Mouse (Mus musculus): Measurements from ENCODE around the gene Tmem260. TPM values are rescaled to one million over a fixed set of nuclear protein-coding genes. Genes with fewer than 3 reads are reported as not detected.

Tmem260 gene
- polyA plus RNA-seq, 1 experiment: 4.5 TPM

- Histone ChIP-seq H3K27ac (ENCODE audit: control insufficient read depth, insufficient read depth, low read depth, low read length, poor library complexity) (no peak overlapping the region), H3K4me1 (ENCODE audit: control insufficient read depth, insufficient read depth, low read length) (no peaks in the 10 kb centered on the region), H3K4me3 (replicated peaks; ENCODE audit: control insufficient read depth, low read depth, low read length) (no peak overlapping the region)
- WGBS: 75% methylated on average over 3 of the region's 3 CpGs
- TF ChIP-seq POLR2A (IDR thresholded peaks at IDR 0.05; ENCODE audit: borderline replicate concordance, control insufficient read depth, low read depth, low read length) (no peak), CTCF (IDR thresholded peaks at IDR 0.05; ENCODE audit: control insufficient read depth, insufficient read depth, low read length) (no peak)
Observed at GRCm38 (mm10) chr14:48546009-48546408, 100.1 kb downstream of the Tmem260 start.

DNA sequence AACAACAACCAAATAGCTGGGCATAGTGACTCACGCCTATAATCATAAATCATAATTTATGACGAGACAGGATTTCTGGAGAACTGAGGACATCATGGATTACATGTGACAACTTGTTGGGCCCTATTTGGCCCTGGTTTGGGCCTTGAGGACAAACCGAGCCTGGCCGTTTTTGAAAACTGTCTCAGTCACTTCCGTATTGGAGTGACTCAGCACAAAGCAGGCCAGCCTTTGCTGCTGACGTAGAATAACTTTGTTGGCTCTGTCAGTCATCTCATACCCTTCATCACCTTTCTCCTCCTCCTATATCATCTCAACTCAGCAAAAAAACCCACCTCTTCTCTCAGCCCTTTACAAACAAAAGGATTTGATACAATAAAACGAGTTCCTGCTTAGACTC, 103.8 kb downstream of the Tmem260 start:
- Histone ChIP-seq H3K4me1 (ENCODE audit: control insufficient read depth, insufficient read depth, low read length) (no peaks in the 10 kb centered on the region), H3K27ac (ENCODE audit: control insufficient read depth, insufficient read depth, low read depth, low read length, poor library complexity) (no peak overlapping the region), H3K4me3 (replicated peaks; ENCODE audit: control insufficient read depth, low read depth, low read length) (no peak overlapping the region)
- TF ChIP-seq CTCF (IDR thresholded peaks at IDR 0.05; ENCODE audit: control insufficient read depth, insufficient read depth, low read length) (no peak), POLR2A (IDR thresholded peaks at IDR 0.05; ENCODE audit: borderline replicate concordance, control insufficient read depth, low read depth, low read length) (no peak)
- WGBS: 51% methylated on average over 7 of the region's 7 CpGs

DNA sequence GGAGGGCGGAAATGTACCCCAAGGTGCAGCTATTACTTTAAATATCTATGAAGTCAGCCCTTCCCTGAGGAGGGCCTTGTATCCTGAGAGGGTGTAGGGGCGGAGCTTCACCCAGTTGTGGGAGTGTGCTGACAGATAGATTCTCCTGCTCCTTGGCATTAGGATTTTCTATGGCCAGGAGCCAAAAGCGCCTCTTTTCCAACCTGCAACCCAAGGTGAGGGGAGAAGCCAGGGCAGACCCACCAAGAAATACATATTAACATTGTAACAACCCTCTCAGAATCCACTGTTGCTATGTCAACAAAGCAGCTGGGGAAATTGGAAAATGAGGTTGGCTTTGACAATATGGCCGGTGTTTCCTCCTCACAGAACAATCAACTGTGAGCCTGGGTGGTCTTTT, 107.3 kb downstream of the Tmem260 start:
- no peaks in the 10 kb centered on the region for H3K4me1 ChIP-seq (ENCODE audit: control insufficient read depth, insufficient read depth, low read length)
- H3K4me3 ChIP-seq (replicated peaks; ENCODE audit: control insufficient read depth, low read depth, low read length): no peak overlapping the region
- no peak overlapping the region for H3K27ac ChIP-seq (ENCODE audit: control insufficient read depth, insufficient read depth, low read depth, low read length, poor library complexity)
- 86% methylated on average over 4 of the region's 4 CpGs for WGBS
- no peak for TF ChIP-seq POLR2A (IDR thresholded peaks at IDR 0.05; ENCODE audit: borderline replicate concordance, control insufficient read depth, low read depth, low read length)
- no peak for TF ChIP-seq CTCF (IDR thresholded peaks at IDR 0.05; ENCODE audit: control insufficient read depth, insufficient read depth, low read length)

DNA sequence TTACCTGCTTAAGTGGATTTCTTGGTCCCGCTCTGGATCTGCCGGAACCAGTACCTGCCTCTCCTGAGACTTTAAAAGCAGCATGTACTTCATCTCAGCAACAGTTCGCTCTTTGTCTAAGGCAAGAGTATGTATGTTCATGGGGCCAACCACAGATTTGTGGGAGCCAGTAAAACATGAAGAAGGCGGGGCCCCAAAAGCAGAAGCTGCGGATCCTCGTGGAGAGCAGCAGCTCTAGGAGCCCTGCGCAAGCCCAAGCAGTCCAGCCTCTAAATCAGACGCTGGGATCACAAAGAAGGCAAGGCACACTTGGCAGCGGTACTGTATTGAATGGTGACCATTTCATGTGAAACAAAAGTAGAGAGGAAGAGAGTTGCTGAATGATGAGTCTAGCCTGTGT, 107.8 kb downstream of the Tmem260 start:
- Histone ChIP-seq H3K27ac (ENCODE audit: control insufficient read depth, insufficient read depth, low read depth, low read length, poor library complexity) (no peak overlapping the region), H3K4me1 (ENCODE audit: control insufficient read depth, insufficient read depth, low read length) (no peaks in the 10 kb centered on the region), H3K4me3 (replicated peaks; ENCODE audit: control insufficient read depth, low read depth, low read length) (no peak overlapping the region)
- WGBS: 26% methylated on average over 9 of the region's 9 CpGs
- TF ChIP-seq POLR2A (IDR thresholded peaks at IDR 0.05; ENCODE audit: borderline replicate concordance, control insufficient read depth, low read depth, low read length) (no peak), CTCF (IDR thresholded peaks at IDR 0.05; ENCODE audit: control insufficient read depth, insufficient read depth, low read length) (no peak)

GRCm38 (mm10) chr14:48558975-48559374, 113.1 kb downstream of the Tmem260 start:
- WGBS: 38% methylated on average over 4 of the region's 4 CpGs
- Histone ChIP-seq H3K4me1 (ENCODE audit: control insufficient read depth, insufficient read depth, low read length) (no peaks in the 10 kb centered on the region), H3K4me3 (replicated peaks; ENCODE audit: control insufficient read depth, low read depth, low read length) (no peak overlapping the region), H3K27ac (ENCODE audit: control insufficient read depth, insufficient read depth, low read depth, low read length, poor library complexity) (no peak overlapping the region)
- TF ChIP-seq POLR2A (IDR thresholded peaks at IDR 0.05; ENCODE audit: borderline replicate concordance, control insufficient read depth, low read depth, low read length) (no peak), CTCF (IDR thresholded peaks at IDR 0.05; ENCODE audit: control insufficient read depth, insufficient read depth, low read length) (no peak)

GRCm38 (mm10) chr14:48559736-48560135, 113.8 kb downstream of the Tmem260 start:
- H3K4me3 ChIP-seq (replicated peaks; ENCODE audit: control insufficient read depth, low read depth, low read length): no peak overlapping the region
- H3K4me1 ChIP-seq (ENCODE audit: control insufficient read depth, insufficient read depth, low read length): no peaks in the 10 kb centered on the region
- TF ChIP-seq CTCF (IDR thresholded peaks at IDR 0.05; ENCODE audit: control insufficient read depth, insufficient read depth, low read length): 0 out of 2 replicates have a peak, but pooled peaks have one; percentile 6
- TF ChIP-seq POLR2A (IDR thresholded peaks at IDR 0.05; ENCODE audit: borderline replicate concordance, control insufficient read depth, low read depth, low read length): no peak
- 68% methylated on average over 7 of the region's 7 CpGs for WGBS
- H3K27ac ChIP-seq (ENCODE audit: control insufficient read depth, insufficient read depth, low read depth, low read length, poor library complexity): no peak overlapping the region

- Histone ChIP-seq H3K27ac (ENCODE audit: control insufficient read depth, insufficient read depth, low read depth, low read length, poor library complexity) (no peak overlapping the region), H3K4me3 (replicated peaks; ENCODE audit: control insufficient read depth, low read depth, low read length) (no peak overlapping the region), H3K4me1 (ENCODE audit: control insufficient read depth, insufficient read depth, low read length) (no peaks in the 10 kb centered on the region)
- TF ChIP-seq CTCF (IDR thresholded peaks at IDR 0.05; ENCODE audit: control insufficient read depth, insufficient read depth, low read length): no peak
- no peak for TF ChIP-seq POLR2A (IDR thresholded peaks at IDR 0.05; ENCODE audit: borderline replicate concordance, control insufficient read depth, low read depth, low read length)
- 64% methylated on average over 7 of the region's 7 CpGs for WGBS
Observed at GRCm38 (mm10) chr14:48566596-48566995, 120.7 kb downstream of the Tmem260 start.

Other genes starting within 250 kb of the Tmem260 start
- gene Otx2, start 227.7 kb downstream of the Tmem260 start, polyA plus RNA-seq (2011; ENCODE audit: insufficient read depth, insufficient read length, low replicate concordance, missing spikeins): not detected in 2 replicates

Data from bone marrow, adult 2 months (tissue).